Mouse (Mus musculus) forebrain, embryonic 16.5 days (tissue): ENCODE results near the gene Klhl26. TPM values are rescaled to one million over a fixed set of nuclear protein-coding genes. Genes with fewer than 3 reads are reported as not detected.

Experiments used
- ATAC-seq: fragments of 200-750 bp; cut with Nextera tagmentation; 2 replicates; pipeline ENCODE4 v1.8.0; 2017; ENCODE audit warnings: mild to moderate bottlenecking, moderate library complexity
- H3K27ac ChIP-seq: fragments of 300-500 bp; sonication (generic); 2 replicates; pipeline ENCODE4 v1.5.1; 2014; ENCODE audit warnings: low read length, control low read depth
- H3K27me3 ChIP-seq: fragments of 300-500 bp; sonication (generic); replicated peaks from 2 replicates; pipeline ENCODE4 v1.6.1; 2014; ENCODE audit warnings: low read length; ENCODE audit not compliant: control insufficient read depth, insufficient read depth
- H3K36me3 ChIP-seq: fragments of 300-500 bp; sonication (generic); 2 replicates; pipeline ENCODE4 v1.6.1; 2014; ENCODE audit not compliant: control insufficient read depth, insufficient read depth
- H3K4me1 ChIP-seq: fragments of 300-500 bp; sonication (generic); replicated peaks from 2 replicates; pipeline ENCODE4 v1.6.1; 2014; ENCODE audit warnings: low read length; ENCODE audit not compliant: control insufficient read depth, insufficient read depth
- H3K4me2 ChIP-seq: fragments of 300-500 bp; sonication (generic); 2 replicates; pipeline ENCODE4 v1.6.1; 2014; ENCODE audit warnings: mild to moderate bottlenecking, low read length, control low read depth
- H3K4me3 ChIP-seq: fragments of 300-500 bp; sonication (generic); replicated peaks from 2 replicates; pipeline ENCODE4 v1.5.1; 2014; ENCODE audit warnings: mild to moderate bottlenecking, low read length, control low read depth
- H3K9ac ChIP-seq: fragments of 300-500 bp; sonication (generic); replicated peaks from 2 replicates; pipeline ENCODE4 v1.6.1; 2014; ENCODE audit warnings: low read depth, low read length, control low read depth
- H3K9me3 ChIP-seq: fragments of 300-500 bp; sonication (generic); 2 replicates; pipeline ENCODE4 v1.6.1; 2016; ENCODE audit warnings: low read length; ENCODE audit not compliant: control insufficient read depth
- WGBS: fragments of 180-500 bp; shearing (Covaris S2); extraction: QIAGEN DNeasy Blood & Tissue Kit; methylation state at CpG from one replicate; pipeline ENCODE4 v1.1.7; 2014; 5-methylcytosine and 5-hydroxymethylcytosine counted together
- polyA plus RNA-seq: library from polyadenylated mRNA; unstranded; fragments of >200 nt; fragmentation: Nextera tagmentation; extraction: Ambion mirVana; gene quantifications from 2 replicates; pipeline ENCODE4 v1.2.1, GENCODE M21; 2015

Klhl26 gene
- polyA plus RNA-seq, 1 experiment from 2014 or later = 26.2 TPM

DNA sequence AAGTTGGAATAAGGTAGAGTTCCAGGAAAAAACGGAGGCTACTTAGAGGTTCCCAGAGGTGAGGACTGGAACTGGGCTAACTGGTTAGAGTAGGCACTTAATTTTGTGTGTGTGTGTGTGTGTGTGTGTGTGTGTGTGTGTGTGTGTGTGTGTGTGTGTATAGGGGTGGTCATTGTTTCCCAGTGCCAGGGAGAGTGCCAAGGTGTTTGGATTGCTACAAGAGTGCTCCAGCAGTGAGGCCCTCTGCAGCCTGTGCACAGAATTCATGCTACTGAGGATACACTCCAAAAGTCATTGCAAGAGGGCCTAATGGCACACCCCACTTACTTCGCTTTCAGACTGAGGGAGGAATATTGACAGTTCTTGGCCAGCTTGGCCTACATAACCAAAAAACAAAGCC is 6.2 kb upstream of the Klhl26 start:
- 69% methylated on average over 2 of the region's 2 CpGs for WGBS
- Histone ChIP-seq H3K4me3 (no peak overlapping the region), H3K9ac (no peak overlapping the region), H3K27ac (no peak overlapping the region), H3K27me3 (peaks cover 26% of the 10 kb centered on the region), H3K9me3 (no peaks in the 10 kb centered on the region), H3K4me1 (peaks cover 11% of the 10 kb centered on the region), H3K4me2 (no peak overlapping the region), H3K36me3 (no peaks in the 10 kb centered on the region)
- no peak for ATAC-seq

DNA sequence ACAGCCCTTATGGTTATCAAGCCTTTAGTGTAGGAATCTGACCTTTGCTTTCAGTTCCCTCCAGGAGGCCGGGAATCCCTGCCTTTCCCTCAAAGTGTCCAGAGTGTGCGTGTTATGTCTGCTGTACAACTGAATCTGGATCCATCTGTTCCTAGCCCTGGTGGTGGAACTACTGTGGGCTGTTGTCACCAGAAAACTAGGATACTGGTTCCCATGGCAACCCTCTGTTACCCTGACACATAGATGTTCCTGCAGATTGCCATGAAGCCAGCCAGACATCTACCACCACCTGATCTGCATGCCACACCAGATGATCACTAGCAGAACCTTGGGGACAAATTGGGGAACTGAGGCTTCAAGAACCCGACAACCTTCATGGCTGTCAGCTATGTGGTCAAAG is 5.1 kb upstream of the Klhl26 start:
- H3K4me1 ChIP-seq = peaks cover 15% of the 10 kb centered on the region
- H3K4me2 ChIP-seq = no peak overlapping the region
- no peak overlapping the region for H3K9ac ChIP-seq
- ATAC-seq = no peak
- H3K27me3 ChIP-seq = peaks cover 23% of the 10 kb centered on the region
- H3K9me3 ChIP-seq = no peaks in the 10 kb centered on the region
- H3K4me3 ChIP-seq = no peak overlapping the region
- H3K36me3 ChIP-seq = no peaks in the 10 kb centered on the region
- WGBS = 81% methylated on average over 3 of the region's 3 CpGs
- H3K27ac ChIP-seq = no peak overlapping the region

DNA sequence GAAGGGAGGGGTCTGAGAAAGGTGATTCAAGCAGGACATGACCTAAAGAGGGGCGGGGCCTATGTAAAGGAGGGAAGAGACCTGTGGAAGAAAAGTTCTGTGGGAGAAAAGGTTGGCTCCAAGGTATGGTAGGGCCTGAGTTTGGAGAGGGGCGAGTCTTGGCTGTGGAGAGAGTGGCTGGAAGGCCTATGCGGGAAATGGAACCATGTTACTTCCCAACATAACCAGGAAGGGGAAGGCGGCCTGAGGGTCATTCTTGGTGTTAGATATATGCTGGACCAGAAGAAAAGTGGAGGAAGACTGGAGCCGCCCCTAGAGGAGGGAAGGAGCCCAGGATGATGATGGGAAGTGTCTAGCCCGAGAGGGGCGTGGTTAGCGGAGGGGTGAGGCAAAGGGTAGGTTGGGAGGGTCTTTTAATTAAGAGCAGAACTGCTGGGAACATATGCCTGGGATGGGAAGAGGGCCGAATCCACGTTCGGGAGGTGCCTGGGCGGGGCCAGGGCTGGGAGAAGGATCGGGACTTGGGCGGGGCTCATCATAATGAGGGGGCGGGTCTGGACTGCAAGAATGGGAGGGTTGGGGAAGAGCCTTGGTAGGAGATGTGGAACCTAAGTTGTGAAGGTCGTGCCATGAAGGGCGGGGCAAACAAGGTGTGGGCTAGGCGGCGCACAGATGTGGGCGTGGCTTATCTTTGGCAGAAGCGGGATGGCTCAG is 658 bp upstream of the Klhl26 start:
- no peak overlapping the region for H3K27ac ChIP-seq
- no peak overlapping the region for H3K9ac ChIP-seq
- H3K4me3 ChIP-seq = peak overlapping the region; percentile 58
- under 1% methylated on average over 21 of the region's 21 CpGs for WGBS
- H3K4me1 ChIP-seq = peaks cover 14% of the 10 kb centered on the region
- H3K36me3 ChIP-seq = no peaks in the 10 kb centered on the region
- H3K9me3 ChIP-seq = no peaks in the 10 kb centered on the region
- peak overlapping the region; percentile 72 for H3K4me2 ChIP-seq
- peak; percentile 34 for ATAC-seq
- no peaks in the 10 kb centered on the region; the same call in 1 of the 2 replicates for H3K27me3 ChIP-seq

DNA sequence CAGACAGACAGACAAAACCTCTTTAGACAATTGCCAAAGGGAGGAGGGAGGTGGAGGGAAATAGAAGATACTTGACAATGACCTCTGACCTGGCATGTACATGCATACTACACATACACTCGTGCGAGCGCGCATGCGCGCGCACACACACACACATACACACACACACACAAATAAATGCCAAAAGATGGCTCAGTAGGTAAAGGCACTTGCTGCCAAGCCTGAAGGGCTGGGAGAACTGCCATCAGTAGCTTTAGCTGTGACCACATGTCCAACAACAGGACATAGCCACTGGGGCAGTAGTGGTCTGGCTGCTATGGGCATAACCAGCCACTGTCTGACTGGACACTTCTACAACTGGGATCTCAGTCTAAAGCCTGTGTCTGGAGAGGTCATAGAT is 4.9 kb downstream of the Klhl26 start:
- no peak overlapping the region for H3K4me2 ChIP-seq
- no peaks in the 10 kb centered on the region for H3K27me3 ChIP-seq
- no peaks in the 10 kb centered on the region for H3K36me3 ChIP-seq
- H3K9ac ChIP-seq = no peak overlapping the region
- ATAC-seq = no peak
- 95% methylated on average over 7 of the region's 7 CpGs for WGBS
- H3K4me1 ChIP-seq = peaks cover 7% of the 10 kb centered on the region
- H3K27ac ChIP-seq = no peak overlapping the region
- no peaks in the 10 kb centered on the region for H3K9me3 ChIP-seq
- H3K4me3 ChIP-seq = no peak overlapping the region

DNA sequence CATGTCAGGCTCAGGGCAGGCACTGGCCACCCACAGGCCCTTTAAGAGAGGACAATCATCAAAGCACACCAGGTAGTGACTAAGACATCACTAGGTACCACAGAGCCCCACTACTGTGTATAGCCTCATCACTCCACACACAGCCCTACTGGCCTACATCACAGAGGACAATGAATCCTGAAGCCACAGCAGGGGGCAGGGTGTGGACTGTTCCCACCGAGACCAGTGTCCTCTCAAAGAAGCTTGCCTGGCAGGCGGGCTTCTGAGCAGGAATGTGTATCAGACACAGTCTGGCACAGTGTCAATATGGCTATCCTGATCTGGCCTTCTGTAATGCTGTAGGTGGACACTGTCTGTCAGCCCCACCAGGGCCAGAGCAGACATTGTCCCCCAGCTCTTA is 6.8 kb downstream of the Klhl26 start:
- 54% methylated on average over 2 of the region's 2 CpGs for WGBS
- H3K9me3 ChIP-seq = no peaks in the 10 kb centered on the region

DNA sequence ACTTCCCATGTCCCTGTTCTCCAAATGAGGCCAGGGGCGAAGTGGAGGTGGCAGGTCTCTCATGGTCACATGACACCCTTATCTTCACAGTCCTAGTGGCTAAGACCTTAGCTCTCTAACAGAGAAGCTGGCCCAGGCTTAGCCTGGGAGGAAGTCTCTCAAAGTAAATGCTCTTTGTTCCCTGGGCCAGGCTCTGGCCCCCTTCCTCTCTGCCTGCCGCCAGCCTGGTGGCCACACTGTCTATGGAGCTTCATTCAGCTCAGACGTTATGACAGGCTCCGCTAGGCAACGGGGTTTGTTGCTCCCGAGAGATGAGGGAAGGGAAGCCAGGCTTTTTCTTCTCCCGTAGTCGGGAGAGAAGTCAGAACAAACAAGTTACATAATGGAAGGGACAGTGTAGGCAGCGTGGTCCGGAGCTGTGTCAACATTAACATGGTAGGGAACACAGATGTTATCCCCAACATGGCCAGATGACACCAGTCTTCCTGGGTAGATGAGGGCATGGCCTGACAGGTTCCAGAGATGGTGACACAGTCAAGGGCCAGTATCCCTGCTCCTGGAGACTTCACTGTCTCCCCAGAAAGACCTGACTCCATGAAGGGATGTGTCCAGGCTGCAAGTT is 7.4 kb downstream of the Klhl26 start:
- no peaks in the 10 kb centered on the region for H3K36me3 ChIP-seq
- H3K27ac ChIP-seq = no peak overlapping the region
- no peak overlapping the region for H3K4me2 ChIP-seq
- no peaks in the 10 kb centered on the region for H3K27me3 ChIP-seq
- no peaks in the 10 kb centered on the region for H3K9me3 ChIP-seq
- no peak overlapping the region for H3K9ac ChIP-seq
- no peaks in the 10 kb centered on the region for H3K4me1 ChIP-seq
- H3K4me3 ChIP-seq = no peak overlapping the region
- 54% methylated on average over 10 of the region's 10 CpGs for WGBS
- no peak for ATAC-seq

More for the DNA sequence above, 6.8 kb downstream of the Klhl26 start:
- ATAC-seq = no peak
- Histone ChIP-seq H3K4me2 (no peak overlapping the region), H3K9ac (no peak overlapping the region), H3K27me3 (no peaks in the 10 kb centered on the region), H3K27ac (no peak overlapping the region), H3K4me1 (no peaks in the 10 kb centered on the region), H3K36me3 (no peaks in the 10 kb centered on the region), H3K4me3 (no peak overlapping the region)

DNA sequence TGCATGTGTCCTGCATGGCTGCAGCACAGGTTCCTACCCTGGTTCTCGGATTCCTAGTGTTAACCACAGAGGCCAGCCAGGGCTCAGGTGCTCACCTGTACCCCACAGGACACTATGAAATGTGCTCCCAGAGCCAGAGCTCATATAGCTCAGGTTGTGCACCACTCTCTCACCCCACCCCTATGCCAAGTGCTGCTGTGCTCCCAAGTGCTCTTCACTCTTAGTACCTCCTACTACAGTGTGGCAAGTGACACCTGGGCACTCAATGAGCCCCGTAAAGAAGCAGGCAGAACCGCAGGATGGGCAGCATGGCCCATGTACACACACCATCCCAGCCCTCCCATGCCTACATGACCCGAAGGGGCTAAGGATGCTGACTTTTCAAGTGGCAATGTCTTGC is 8.0 kb downstream of the Klhl26 start:
- Histone ChIP-seq H3K27ac (no peak overlapping the region), H3K9ac (no peak overlapping the region), H3K4me1 (no peaks in the 10 kb centered on the region)

DNA sequence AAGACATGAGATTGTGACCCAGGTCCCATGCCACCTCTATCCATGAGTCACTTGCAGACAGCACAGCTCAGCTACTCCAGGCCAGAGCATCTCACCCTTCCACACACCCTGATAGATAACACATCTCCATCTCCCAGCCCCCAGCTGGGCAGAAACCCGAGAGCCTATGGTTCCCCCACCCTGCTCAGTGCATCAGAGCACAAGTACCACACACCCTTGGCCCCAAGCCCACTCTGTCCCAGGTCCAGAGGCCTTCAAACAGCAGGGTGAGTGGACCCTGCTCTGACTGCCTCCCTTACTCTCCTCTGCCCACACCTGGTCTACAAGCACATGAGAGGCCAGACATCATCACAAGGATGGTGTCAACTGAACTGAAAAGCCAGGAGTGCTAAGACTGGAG is 8.9 kb downstream of the Klhl26 start:
- Histone ChIP-seq H3K9ac (no peak overlapping the region), H3K4me1 (no peaks in the 10 kb centered on the region), H3K27ac (no peak overlapping the region), H3K4me2 (no peak overlapping the region), H3K4me3 (no peak overlapping the region), H3K36me3 (no peaks in the 10 kb centered on the region), H3K9me3 (no peaks in the 10 kb centered on the region), H3K27me3 (no peaks in the 10 kb centered on the region)
- 78% methylated on average over 1 of the region's 1 CpGs for WGBS
- ATAC-seq = no peak

More for the DNA sequence above, 8.0 kb downstream of the Klhl26 start:
- no peak for ATAC-seq
- Histone ChIP-seq H3K4me2 (no peak overlapping the region), H3K9me3 (no peaks in the 10 kb centered on the region), H3K27me3 (no peaks in the 10 kb centered on the region), H3K36me3 (no peaks in the 10 kb centered on the region), H3K4me3 (no peak overlapping the region)
- WGBS = 91% methylated on average over 4 of the region's 4 CpGs

DNA sequence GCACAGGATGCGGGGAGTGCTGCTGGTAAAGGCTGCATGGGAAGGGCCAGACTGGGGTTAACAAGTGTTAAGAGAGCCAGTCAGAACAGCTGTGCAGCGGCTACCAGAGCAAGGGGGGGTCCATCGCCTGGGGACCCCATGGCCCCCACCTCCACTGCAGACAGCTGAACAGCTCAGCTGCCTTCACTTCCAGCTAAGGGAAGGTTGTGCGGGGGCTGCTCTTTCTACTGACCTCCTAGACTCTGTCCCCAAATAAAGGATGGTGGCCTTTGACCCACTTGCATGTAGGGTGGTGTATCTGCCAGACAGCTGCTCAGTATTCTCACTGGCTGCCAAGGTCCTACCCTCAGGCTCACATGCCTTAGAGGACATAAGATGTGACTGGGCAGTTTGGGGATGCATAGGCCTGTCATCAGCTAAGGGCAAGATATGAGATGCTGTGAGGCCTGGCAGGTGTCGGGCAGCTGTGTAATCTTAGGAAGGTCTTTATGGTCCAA is 9.5 kb downstream of the Klhl26 start:
- H3K27me3 ChIP-seq = no peaks in the 10 kb centered on the region
- no peaks in the 10 kb centered on the region for H3K9me3 ChIP-seq
- no peaks in the 10 kb centered on the region for H3K4me1 ChIP-seq
- no peaks in the 10 kb centered on the region for H3K36me3 ChIP-seq
- no peak for ATAC-seq
- no peak overlapping the region for H3K4me2 ChIP-seq
- no peak overlapping the region for H3K4me3 ChIP-seq
- WGBS = 85% methylated on average over 5 of the region's 5 CpGs
- H3K27ac ChIP-seq = no peak overlapping the region
- H3K9ac ChIP-seq = no peak overlapping the region
